Mouse (Mus musculus) kidney, adult 2 months (tissue): ENCODE measurements around the gene Anxa6. TPM values are rescaled to one million over a fixed set of nuclear protein-coding genes. Genes with fewer than 3 reads are reported as not detected.

Experiments
- DNase-seq: peaks from one replicate; pipeline ENCODE4 v3.0.0; 2021
- H3K27ac ChIP-seq: fragments of 200-500 bp; 2 replicates; pipeline ENCODE4 v1.5.1; 2012; ENCODE audit warnings: low read depth, low read length, control low read depth, inconsistent platforms; ENCODE audit not compliant: insufficient read depth
- H3K27me3 ChIP-seq: fragments of 200-500 bp; replicated peaks from 2 replicates; pipeline ENCODE4 v1.6.1; 2012; ENCODE audit warnings: mild to moderate bottlenecking, moderate library complexity, low read length, inconsistent platforms; ENCODE audit not compliant: control insufficient read depth, insufficient read depth
- H3K36me3 ChIP-seq: fragments of 200-500 bp; 2 replicates; pipeline ENCODE4 v1.6.1; 2012; ENCODE audit warnings: mild to moderate bottlenecking, moderate library complexity, low read length, inconsistent platforms; ENCODE audit not compliant: control insufficient read depth, insufficient read depth
- H3K4me1 ChIP-seq: fragments of 200-500 bp; 2 replicates; pipeline ENCODE4 v1.6.1; 2011; ENCODE audit warnings: low read length; ENCODE audit not compliant: control insufficient read depth, insufficient read depth
- H3K4me3 ChIP-seq: fragments of 200-500 bp; 2 replicates; pipeline ENCODE4 v1.5.1; 2011; ENCODE audit warnings: mild to moderate bottlenecking, low read depth, low read length, control low read depth; ENCODE audit not compliant: insufficient read depth
- CTCF ChIP-seq: fragments of 200-500 bp; conservative IDR thresholded peaks from 2 replicates; pipeline ENCODE4 v1.5.1; 2011; ENCODE audit warnings: low read depth, mild to moderate bottlenecking, control low read depth, low read length, moderate library complexity, mixed read lengths; ENCODE audit not compliant: insufficient read depth, insufficient read length
- POLR2A ChIP-seq: fragments of 200-500 bp; IDR thresholded peaks from one replicate; pipeline ENCODE4 v1.6.1; 2011; ENCODE audit warnings: low read depth, low read length, control low read depth
- WGBS: fragments of 180-500 bp; shearing (Covaris S2); methylation state at CpG from one replicate; pipeline ENCODE4 v1.1.7; 2018; 5-methylcytosine and 5-hydroxymethylcytosine counted together
- polyA plus RNA-seq: library from polyadenylated mRNA; depleted of rRNA; stranded (reverse); fragments of >200 nt; gene quantifications from 2 replicates; pipeline ENCODE4 v1.2.3, GENCODE M21; 2012

The Anxa6 gene
- polyA plus RNA-seq, 1 experiment: 87.9 TPM

- Histone ChIP-seq H3K4me1 (0 out of 2 replicates have a peak, but pooled peaks cover 2% of the 10 kb centered on the region), H3K36me3 (no peaks in the 10 kb centered on the region), H3K27me3 (no peaks in the 10 kb centered on the region), H3K4me3 (no peak overlapping the region), H3K27ac (no peak overlapping the region)
- WGBS: 74% methylated on average over 10 of the region's 10 CpGs
- no peak for TF ChIP-seq POLR2A
- no peak for TF ChIP-seq CTCF
- DNase-seq: no peak
These were observed 39.9 kb upstream of the Anxa6 start for GRCm38 (mm10) chr11:55073191-55073590.

- Histone ChIP-seq H3K27me3 (no peaks in the 10 kb centered on the region), H3K4me1 (0 out of 2 replicates have a peak, but pooled peaks cover 2% of the 10 kb centered on the region), H3K27ac (no peak overlapping the region), H3K4me3 (no peak overlapping the region), H3K36me3 (no peaks in the 10 kb centered on the region)
- TF ChIP-seq POLR2A (no peak), CTCF (no peak)
- WGBS: 84% methylated on average over 8 of the region's 8 CpGs
- DNase-seq: no peak
These were observed 39.2 kb upstream of the Anxa6 start for GRCm38 (mm10) chr11:55072467-55072866.

- no peak for TF ChIP-seq CTCF
- TF ChIP-seq POLR2A: no peak
- no peak for DNase-seq
- no peaks in the 10 kb centered on the region for H3K36me3 ChIP-seq
- no peak overlapping the region for H3K4me3 ChIP-seq
- H3K27ac ChIP-seq: no peak overlapping the region
- WGBS: 95% methylated on average over 5 of the region's 5 CpGs
- H3K27me3 ChIP-seq: no peaks in the 10 kb centered on the region
- 0 out of 2 replicates have a peak, but pooled peaks cover 2% of the 10 kb centered on the region for H3K4me1 ChIP-seq
These were observed 38.1 kb upstream of the Anxa6 start for GRCm38 (mm10) chr11:55071344-55071743.

- Histone ChIP-seq H3K4me3 (no peak overlapping the region), H3K36me3 (no peaks in the 10 kb centered on the region), H3K4me1 (no peaks in the 10 kb centered on the region), H3K27ac (no peak overlapping the region), H3K27me3 (no peaks in the 10 kb centered on the region)
- no peak for TF ChIP-seq POLR2A
- no peak for TF ChIP-seq CTCF
- WGBS: 65% methylated on average over 2 of the region's 2 CpGs
- DNase-seq: no peak
These were observed 35.8 kb upstream of the Anxa6 start for GRCm38 (mm10) chr11:55069023-55069422.

GRCm38 (mm10) chr11:55066921-55067320 lies 33.7 kb upstream of the Anxa6 start:
- H3K27me3 ChIP-seq: no peaks in the 10 kb centered on the region
- no peak overlapping the region for H3K4me3 ChIP-seq
- TF ChIP-seq CTCF: no peak
- no peak for TF ChIP-seq POLR2A
- 75% methylated on average over 4 of the region's 4 CpGs for WGBS
- no peaks in the 10 kb centered on the region for H3K36me3 ChIP-seq
- no peak overlapping the region for H3K27ac ChIP-seq
- no peak for DNase-seq
- no peaks in the 10 kb centered on the region for H3K4me1 ChIP-seq

GRCm38 (mm10) chr11:55062856-55063255 lies 29.6 kb upstream of the Anxa6 start:
- H3K4me1 ChIP-seq: no peaks in the 10 kb centered on the region
- no peak overlapping the region for H3K27ac ChIP-seq
- no peak overlapping the region for H3K4me3 ChIP-seq
- no peaks in the 10 kb centered on the region for H3K36me3 ChIP-seq
- 36% methylated on average over 5 of the region's 5 CpGs for WGBS
- no peaks in the 10 kb centered on the region for H3K27me3 ChIP-seq
- TF ChIP-seq CTCF (no peak), POLR2A (no peak)
- no peak for DNase-seq

GRCm38 (mm10) chr11:55060802-55061201 lies 27.6 kb upstream of the Anxa6 start:
- TF ChIP-seq POLR2A (no peak), CTCF (no peak)
- Histone ChIP-seq H3K4me1 (no peaks in the 10 kb centered on the region), H3K27ac (no peak overlapping the region), H3K27me3 (no peaks in the 10 kb centered on the region), H3K4me3 (no peak overlapping the region), H3K36me3 (no peaks in the 10 kb centered on the region)
- no peak for DNase-seq
- WGBS: 95% methylated on average over 5 of the region's 5 CpGs

- WGBS: 87% methylated on average over 3 of the region's 3 CpGs
- no peaks in the 10 kb centered on the region for H3K36me3 ChIP-seq
These were observed 24.3 kb upstream of the Anxa6 start for GRCm38 (mm10) chr11:55057511-55057910.

More at GRCm38 (mm10) chr11:55057511-55057910, 24.3 kb upstream of the Anxa6 start:
- Histone ChIP-seq H3K4me3 (no peak overlapping the region), H3K27ac (no peak overlapping the region), H3K4me1 (no peaks in the 10 kb centered on the region), H3K27me3 (no peaks in the 10 kb centered on the region)
- no peak for DNase-seq
- TF ChIP-seq CTCF (no peak), POLR2A (no peak)
